Mouse (Mus musculus) bone marrow, adult 2 months (tissue): ENCODE measurements around the gene Rgs3.

Experiments
- CTCF ChIP-seq: fragments of 200-500 bp; IDR thresholded peaks from 2 replicates; pipeline ENCODE4 v1.5.1; 2011; ENCODE audit warnings: low read length, control low read depth; ENCODE audit not compliant: control insufficient read depth, insufficient read depth
- POLR2A ChIP-seq: fragments of 200-500 bp; IDR thresholded peaks from 2 replicates; pipeline ENCODE4 v1.6.1; 2011; ENCODE audit warnings: low read depth, mild to moderate bottlenecking, control low read depth, low read length, borderline replicate concordance; ENCODE audit not compliant: control insufficient read depth

- no peak for TF ChIP-seq CTCF
- TF ChIP-seq POLR2A = no peak
Measured at GRCm38 (mm10) chr4:62683148-62683547, 123.5 kb downstream of the Rgs3 start.
